Mouse (Mus musculus) heart, embryonic 16.5 days (tissue): Measurements from ENCODE around the gene Agbl4. TPM values are rescaled to one million over a fixed set of nuclear protein-coding genes. Genes with fewer than 3 reads are reported as not detected.

Experiments used
- ATAC-seq: fragments of 200-750 bp; cut with Nextera tagmentation; replicated peaks from 2 replicates; pipeline ENCODE4 v1.8.0; 2017; ENCODE audit warnings: moderate number of reproducible peaks; ENCODE audit not compliant: insufficient read depth, low FRiP score; ENCODE audit errors: extremely low read depth
- H3K27ac ChIP-seq: fragments of 300-500 bp; sonication (generic); 2 replicates; pipeline ENCODE4 v1.5.1; 2014; ENCODE audit warnings: mild to moderate bottlenecking, low read length, control low read depth, moderate library complexity
- H3K27me3 ChIP-seq: fragments of 300-500 bp; sonication (generic); 2 replicates; pipeline ENCODE4 v1.6.1; 2014; ENCODE audit warnings: low read length, mixed read lengths; ENCODE audit not compliant: control insufficient read depth, insufficient read depth
- H3K36me3 ChIP-seq: fragments of 300-500 bp; sonication (generic); 2 replicates; pipeline ENCODE4 v1.6.1; 2014; ENCODE audit not compliant: control insufficient read depth, insufficient read depth
- H3K4me1 ChIP-seq: fragments of 300-500 bp; sonication (generic); 2 replicates; pipeline ENCODE4 v1.6.1; 2014; ENCODE audit warnings: low read length, mixed read lengths; ENCODE audit not compliant: control insufficient read depth, insufficient read depth
- H3K4me2 ChIP-seq: fragments of 300-500 bp; sonication (generic); 2 replicates; pipeline ENCODE4 v1.6.1; 2014; ENCODE audit warnings: low read depth, mild to moderate bottlenecking, control low read depth, low read length
- H3K4me3 ChIP-seq: fragments of 300-500 bp; sonication (generic); 2 replicates; pipeline ENCODE4 v1.5.1; 2014; ENCODE audit warnings: mild to moderate bottlenecking, control low read depth, low read length
- H3K9ac ChIP-seq: fragments of 300-500 bp; sonication (generic); 2 replicates; pipeline ENCODE4 v1.6.1; 2014; ENCODE audit warnings: low read length, control low read depth
- H3K9me3 ChIP-seq: fragments of 300-500 bp; sonication (generic); replicated peaks from 2 replicates; pipeline ENCODE4 v1.6.1; 2016; ENCODE audit warnings: low read length; ENCODE audit not compliant: control insufficient read depth
- WGBS: fragments of 180-500 bp; shearing (Covaris S2); extraction: QIAGEN DNeasy Blood & Tissue Kit; methylation state at CpG from one replicate; pipeline ENCODE4 v1.1.7; 2014; 5-methylcytosine and 5-hydroxymethylcytosine counted together
- polyA plus RNA-seq: library from polyadenylated mRNA; unstranded; fragments of >200 nt; fragmentation: Nextera tagmentation; extraction: Ambion mirVana; gene quantifications from 2 replicates; pipeline ENCODE4 v1.2.1, GENCODE M21; 2015

Gene Agbl4
- polyA plus RNA-seq, 1 experiment from 2014 or later = 0.97 TPM

DNA sequence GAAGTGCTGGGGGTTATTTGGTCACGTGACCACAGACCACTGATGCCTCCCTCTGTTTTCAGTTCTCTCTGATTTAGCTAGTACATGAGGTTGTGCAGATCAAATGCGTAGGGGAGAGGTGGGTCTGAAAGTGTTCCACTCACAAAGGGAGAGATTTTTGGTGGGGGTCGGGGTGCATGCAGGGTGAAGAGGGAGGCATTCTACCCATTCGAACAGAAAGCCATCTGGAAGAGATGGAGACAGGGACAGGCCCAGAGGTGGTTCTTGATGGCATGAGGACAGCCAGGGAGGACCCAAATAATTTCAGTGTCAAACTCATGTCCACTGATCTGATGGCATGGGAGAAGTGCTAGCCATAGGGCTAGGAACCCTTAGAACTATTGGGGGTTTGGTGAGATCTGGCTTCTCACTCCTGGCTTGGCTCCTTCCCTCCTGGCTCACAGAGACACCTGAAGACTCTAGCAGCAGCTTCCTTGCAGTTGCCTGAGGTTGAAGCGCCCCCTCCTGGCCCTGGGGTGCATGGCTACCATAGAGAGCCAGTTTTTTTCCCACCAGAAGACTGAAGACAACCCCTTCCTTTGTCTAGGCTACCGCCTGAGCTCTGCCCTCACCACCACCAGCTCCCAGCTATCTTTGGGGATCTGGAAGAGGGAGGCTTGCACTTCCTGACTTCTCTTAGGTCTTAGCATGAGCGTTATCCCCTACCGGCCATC lies 1228.8 kb downstream of the Agbl4 start:
- 33% methylated on average over 8 of the region's 8 CpGs for WGBS
- H3K9me3 ChIP-seq = no peaks in the 10 kb centered on the region
- H3K4me1 ChIP-seq = no peaks in the 10 kb centered on the region
- H3K4me3 ChIP-seq = no peak overlapping the region
- no peaks in the 10 kb centered on the region for H3K27me3 ChIP-seq
- H3K9ac ChIP-seq = no peak overlapping the region
- H3K36me3 ChIP-seq = no peaks in the 10 kb centered on the region
- 0 out of 2 replicates have a peak, but pooled peaks have one; percentile 37 for ATAC-seq
- no peak overlapping the region for H3K4me2 ChIP-seq
- H3K27ac ChIP-seq = no peak overlapping the region

- no peaks in the 10 kb centered on the region for H3K9me3 ChIP-seq
- H3K27ac ChIP-seq = no peak overlapping the region
- H3K4me3 ChIP-seq = no peak overlapping the region
- no peak for ATAC-seq
- no peaks in the 10 kb centered on the region for H3K36me3 ChIP-seq
- H3K4me2 ChIP-seq = no peak overlapping the region
- H3K4me1 ChIP-seq = no peaks in the 10 kb centered on the region
- H3K9ac ChIP-seq = no peak overlapping the region
- WGBS = 87% methylated on average over 1 of the region's 1 CpGs
- H3K27me3 ChIP-seq = no peaks in the 10 kb centered on the region
Observed at GRCm38 (mm10) chr4:111632615-111633014, 1235.2 kb downstream of the Agbl4 start.

- no peak for ATAC-seq
- WGBS = 85% methylated on average over 3 of the region's 3 CpGs
- H3K9ac ChIP-seq = no peak overlapping the region
- H3K36me3 ChIP-seq = no peaks in the 10 kb centered on the region
- no peaks in the 10 kb centered on the region for H3K27me3 ChIP-seq
- H3K4me2 ChIP-seq = no peak overlapping the region
- no peaks in the 10 kb centered on the region for H3K9me3 ChIP-seq
- no peak overlapping the region for H3K4me3 ChIP-seq
- H3K4me1 ChIP-seq = no peaks in the 10 kb centered on the region
- no peak overlapping the region for H3K27ac ChIP-seq
Observed at GRCm38 (mm10) chr4:111635538-111636124, 1238.2 kb downstream of the Agbl4 start.

DNA sequence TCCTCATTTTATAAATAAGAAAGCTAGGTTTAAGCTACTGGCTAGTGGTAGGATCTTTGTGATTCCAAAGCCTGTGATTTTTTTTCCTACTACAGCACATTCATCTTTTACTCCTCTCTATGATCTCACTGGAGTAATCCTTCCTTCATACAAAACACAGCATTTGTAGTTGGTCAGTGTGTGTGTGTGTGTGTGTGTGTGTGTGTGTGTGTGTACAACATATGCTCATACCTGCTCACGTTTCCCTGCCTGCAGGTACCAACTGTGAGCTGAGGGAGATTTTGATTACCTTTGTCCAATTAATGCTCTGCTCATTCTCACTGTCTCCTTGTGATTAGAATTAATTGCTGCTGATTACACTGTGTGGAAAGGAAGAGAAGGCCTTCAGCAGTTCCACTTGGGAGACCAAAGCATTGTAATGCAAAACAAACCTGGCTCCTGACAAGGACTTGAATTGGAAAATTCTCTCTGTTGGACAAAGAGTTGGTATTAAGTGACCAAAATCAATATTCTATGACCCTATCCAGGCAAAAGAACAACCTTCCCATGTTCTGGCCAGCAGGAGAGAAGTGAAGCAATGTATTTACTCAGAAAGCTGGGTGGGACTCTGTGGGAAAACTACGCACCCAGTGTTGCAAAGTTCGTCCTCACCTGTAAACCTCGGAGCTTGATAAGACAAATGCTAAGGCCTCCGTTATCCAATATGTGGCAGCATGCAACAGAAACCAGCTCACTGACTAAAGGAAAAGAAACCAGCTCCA lies 1241.7 kb downstream of the Agbl4 start:
- Histone ChIP-seq H3K36me3 (no peaks in the 10 kb centered on the region), H3K9ac (no peak overlapping the region), H3K4me3 (no peak overlapping the region), H3K27me3 (no peaks in the 10 kb centered on the region), H3K9me3 (no peaks in the 10 kb centered on the region), H3K4me2 (no peak overlapping the region), H3K27ac (no peak overlapping the region), H3K4me1 (no peaks in the 10 kb centered on the region)
- ATAC-seq = no peak
- WGBS = 78% methylated on average over 5 of the region's 5 CpGs

- Histone ChIP-seq H3K9ac (peak overlapping the region; percentile 20; the same call in 1 of the 2 replicates), H3K9me3 (no peaks in the 10 kb centered on the region), H3K27me3 (no peaks in the 10 kb centered on the region), H3K36me3 (no peaks in the 10 kb centered on the region), H3K27ac (no peak overlapping the region), H3K4me2 (peak overlapping the region; percentile 51), H3K4me3 (0 out of 2 replicates have a peak overlapping the region, but pooled peaks have one; percentile 14), H3K4me1 (0 out of 2 replicates have a peak, but pooled peaks cover 4% of the 10 kb centered on the region)
- WGBS = 33% methylated on average over 6 of the region's 6 CpGs
- no peak for ATAC-seq
Observed at GRCm38 (mm10) chr4:111645117-111645830, 1247.8 kb downstream of the Agbl4 start.

DNA sequence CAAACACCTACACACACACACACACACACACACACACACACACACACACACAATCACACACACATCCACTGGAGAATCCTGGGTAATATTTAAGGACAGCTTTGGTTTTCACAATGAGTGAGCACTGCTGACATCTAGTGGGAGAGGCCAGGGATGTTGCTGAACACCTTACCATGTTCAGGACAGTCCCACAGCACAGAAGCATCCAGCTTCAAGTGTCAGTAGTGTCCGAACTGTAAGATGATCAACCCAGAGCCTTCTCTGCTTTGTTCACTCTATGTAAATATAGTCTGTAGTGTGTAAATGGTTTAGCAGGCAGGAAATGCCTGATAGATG lies 1248.3 kb downstream of the Agbl4 start:
- H3K4me1 ChIP-seq = 0 out of 2 replicates have a peak, but pooled peaks cover 4% of the 10 kb centered on the region
- ATAC-seq = no peak
- H3K27ac ChIP-seq = no peak overlapping the region
- 0 out of 2 replicates have a peak overlapping the region, but pooled peaks have one; percentile 14 for H3K4me3 ChIP-seq
- H3K4me2 ChIP-seq = peak overlapping the region; percentile 51
- H3K9me3 ChIP-seq = no peaks in the 10 kb centered on the region
- peak overlapping the region; percentile 20; the same call in 1 of the 2 replicates for H3K9ac ChIP-seq
- no peaks in the 10 kb centered on the region for H3K27me3 ChIP-seq
- 44% methylated on average over 1 of the region's 1 CpGs for WGBS
- H3K36me3 ChIP-seq = no peaks in the 10 kb centered on the region

DNA sequence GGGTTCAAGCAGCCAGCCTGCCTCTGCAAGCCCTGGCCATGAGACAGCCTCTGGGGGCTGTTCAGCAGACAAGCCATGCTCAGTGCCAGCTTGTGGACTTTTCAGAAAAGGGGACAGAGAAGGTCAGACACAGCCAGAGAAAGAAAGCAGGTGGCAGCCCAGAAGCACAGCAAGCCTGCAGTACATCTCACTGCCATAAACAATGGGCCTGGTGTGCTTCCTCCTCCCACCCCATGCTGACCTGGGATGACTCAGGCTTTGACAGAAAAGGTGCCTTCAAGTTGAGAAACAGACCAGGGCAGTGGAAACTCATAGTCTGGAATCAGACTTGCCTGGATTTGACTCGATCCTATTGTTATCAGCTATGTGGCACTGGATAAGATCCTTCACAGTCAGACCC lies 1256.0 kb downstream of the Agbl4 start:
- no peak overlapping the region for H3K9ac ChIP-seq
- no peaks in the 10 kb centered on the region for H3K27me3 ChIP-seq
- no peaks in the 10 kb centered on the region for H3K4me1 ChIP-seq
- H3K36me3 ChIP-seq = no peaks in the 10 kb centered on the region
- H3K9me3 ChIP-seq = no peaks in the 10 kb centered on the region
- WGBS = 17% methylated on average over 1 of the region's 1 CpGs
- H3K27ac ChIP-seq = no peak overlapping the region
- no peak for ATAC-seq
- H3K4me2 ChIP-seq = no peak overlapping the region
- H3K4me3 ChIP-seq = no peak overlapping the region

GRCm38 (mm10) chr4:111663730-111664129 lies 1266.3 kb downstream of the Agbl4 start:
- whole genome bisulfite sequencing = 4% methylated on average over 1 of the region's 1 CpGs
- Histone ChIP-seq H3K27me3 (no peaks in the 10 kb centered on the region), H3K36me3 (no peaks in the 10 kb centered on the region), H3K4me1 (peaks cover 9% of the 10 kb centered on the region), H3K27ac (peak overlapping the region; percentile 30; the same call in 1 of the 2 replicates), H3K9ac (no peak overlapping the region), H3K4me3 (no peak overlapping the region), H3K4me2 (no peak overlapping the region), H3K9me3 (no peaks in the 10 kb centered on the region)
- peak; percentile 82 for ATAC-seq
